Mouse (Mus musculus) stomach, postnatal 0 days (tissue): Measurements from ENCODE around the gene Foxp2.

ENCODE experiments used
- CTCF ChIP-seq: IDR thresholded peaks from 2 replicates; pipeline ENCODE4 v1.5.1; 2016; ENCODE audit warnings: antibody characterized with exemption, low read depth, mild to moderate bottlenecking, moderate library complexity
- EP300 ChIP-seq: optimal IDR thresholded peaks from 2 replicates; pipeline ENCODE3; 2016; ENCODE audit warnings: antibody characterized with exemption

- TF ChIP-seq CTCF: no peak
- TF ChIP-seq EP300: no peak
Observed at GRCm38 (mm10) chr6:15310671-15311070, 409.5 kb downstream of the Foxp2 start.
